Mouse (Mus musculus): ENCODE data around the gene Krt83. TPM values are rescaled to one million over a fixed set of nuclear protein-coding genes. Genes with fewer than 3 reads are reported as not detected.
A peak's percentile ranks its signal among the peaks of the same experiment; 100 is the strongest.
"Not testable (repeated sequence)": the region's sequence is repeated elsewhere in the genome, so short reads cannot be mapped to it uniquely, and the experiment has no call there.

The Krt83 gene
- total RNA-seq (2021) = not detected in 2 replicates
- long read RNA-seq, experiment 1 = 0 reads
- long read RNA-seq, experiment 2 = 0 reads

DNA sequence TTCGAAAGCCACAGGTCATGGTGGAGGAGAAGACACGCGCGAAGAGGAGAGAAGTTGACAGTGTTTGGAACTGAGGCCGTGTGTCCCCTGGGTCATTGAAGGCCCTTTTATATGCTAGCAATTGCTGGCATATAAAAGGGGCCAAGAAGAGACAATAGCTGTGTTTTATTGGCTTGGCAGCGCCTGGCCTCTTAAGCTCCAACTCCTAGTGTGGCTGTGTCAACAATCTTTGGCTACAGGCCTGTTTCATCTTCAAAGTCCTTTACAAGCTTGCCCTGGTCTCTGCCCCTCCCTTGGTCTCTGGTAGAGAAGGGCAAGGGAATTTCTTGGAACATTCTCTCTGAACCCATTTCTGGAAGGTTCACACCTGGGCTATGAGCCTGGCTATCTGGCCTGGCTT, at the start of gene Krt83:
Gene Krt83 (minus strand): TSS at position 82 of the 400 bp plus-strand sequence.
- DNase-seq = no peak

DNA sequence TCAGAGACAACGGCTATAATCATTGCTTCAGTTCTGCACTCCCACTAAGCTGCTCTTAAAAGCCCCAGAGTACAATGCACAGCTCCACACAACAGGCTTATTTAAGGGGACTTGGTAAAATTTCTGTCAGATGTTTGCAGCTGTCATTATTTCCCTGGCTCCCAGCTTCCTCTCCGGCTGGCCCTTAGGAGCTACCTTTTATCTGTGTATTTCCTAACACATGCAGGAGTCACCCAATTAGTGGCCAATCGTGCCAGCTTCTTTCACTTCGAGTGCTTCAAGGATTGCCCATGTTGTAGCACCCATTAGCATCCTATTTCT, 47.2 kb upstream of the Krt83 start:
- DNase-seq = no peak

DNA sequence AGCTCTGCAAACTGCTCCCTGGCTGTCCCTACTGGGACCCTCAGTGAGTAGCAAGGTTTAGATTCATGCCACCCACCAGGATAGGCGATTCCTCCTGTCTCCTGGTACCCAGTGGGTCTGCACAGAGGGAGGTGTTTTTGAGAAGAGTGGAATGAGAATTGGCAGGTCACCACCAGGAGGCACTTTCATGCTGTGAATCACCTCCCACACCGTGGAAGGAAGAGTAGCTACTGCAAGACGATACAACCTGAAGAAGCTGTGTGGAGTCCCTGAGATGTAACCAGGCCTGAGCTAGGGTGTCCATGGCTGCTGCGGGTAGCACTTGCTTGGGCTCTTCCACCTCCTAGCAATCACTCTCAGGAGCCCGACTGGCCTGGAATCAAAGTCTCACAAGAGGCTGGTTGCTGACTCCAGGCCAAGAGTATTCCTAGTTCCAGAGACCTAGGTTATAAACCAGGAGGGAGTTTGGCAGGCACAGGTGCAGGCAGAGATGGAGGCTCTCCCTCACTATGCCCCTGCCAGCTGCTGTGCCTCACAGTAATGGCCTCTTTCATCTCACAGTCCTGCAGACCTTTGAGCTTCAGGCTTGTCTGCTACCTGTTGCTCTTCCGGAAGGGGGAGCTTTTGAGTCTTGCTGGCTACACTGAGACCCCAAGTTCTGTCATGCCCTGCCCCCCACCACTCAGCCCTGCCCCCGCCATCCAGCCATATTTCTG, 46.7 kb upstream of the Krt83 start:
- DNase-seq = no peak

DNA sequence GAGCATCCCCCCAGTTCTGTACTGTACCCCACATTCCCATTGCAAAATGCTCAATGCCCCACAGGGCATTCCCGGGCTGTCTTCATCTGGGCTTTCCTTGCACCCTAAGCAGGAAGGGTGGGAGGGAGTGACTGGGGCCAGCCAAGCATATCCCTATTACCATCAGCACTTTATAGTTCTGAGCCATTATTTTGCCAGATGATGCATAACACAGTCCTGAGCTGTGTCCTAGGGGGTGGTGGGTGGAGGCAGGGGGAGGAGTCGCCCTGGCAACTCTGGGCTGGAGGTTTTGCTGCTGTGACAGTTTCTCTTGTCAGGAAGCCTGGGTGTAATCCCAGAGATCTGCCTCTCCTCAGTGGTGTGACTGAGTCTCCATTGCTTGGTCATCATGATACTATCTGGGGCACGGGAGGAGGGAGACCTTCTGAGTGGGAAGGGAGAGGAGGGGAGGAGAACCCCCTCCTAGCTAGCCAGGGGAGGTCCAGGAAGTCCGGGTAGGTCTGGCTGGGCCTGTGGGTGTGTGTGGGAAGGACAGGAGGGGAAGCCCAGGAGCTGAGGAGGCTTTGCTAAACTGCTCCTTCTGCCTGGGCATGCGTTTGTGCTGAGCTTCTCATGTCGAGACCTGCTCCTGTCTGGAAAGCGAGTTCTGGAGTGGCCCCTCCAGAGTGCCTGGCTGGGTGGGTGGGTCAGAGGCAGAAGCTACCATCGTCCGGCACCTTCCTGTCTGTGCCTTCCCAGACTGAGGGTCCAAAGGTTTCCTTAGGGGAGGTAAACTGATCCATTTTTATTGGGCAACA, 44.9 kb upstream of the Krt83 start:
- peak; percentile 16 for DNase-seq

DNA sequence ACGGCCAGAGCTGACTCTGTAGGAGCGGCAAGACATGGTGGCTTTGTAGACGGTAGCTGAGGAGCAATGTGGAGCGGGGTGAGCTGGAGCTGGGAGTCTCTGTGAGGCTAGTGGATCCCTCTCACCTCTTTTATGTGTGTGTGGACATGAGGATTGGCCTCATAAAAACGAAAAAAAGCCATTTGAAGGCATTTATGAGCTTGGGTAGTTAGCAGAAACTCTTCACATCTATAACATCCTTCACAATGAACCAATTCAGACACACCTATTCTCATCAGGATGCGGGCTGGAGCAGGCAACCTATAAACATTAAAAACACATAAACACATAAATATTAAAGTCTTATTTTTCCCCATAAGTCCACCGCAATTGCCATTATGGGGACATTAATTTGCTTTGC, 41.4 kb upstream of the Krt83 start, which contains the start of gene Krt84:
Gene Krt84 (minus strand): TSS at position 101 of the 400 bp plus-strand sequence.
- DNase-seq = no peak

DNA sequence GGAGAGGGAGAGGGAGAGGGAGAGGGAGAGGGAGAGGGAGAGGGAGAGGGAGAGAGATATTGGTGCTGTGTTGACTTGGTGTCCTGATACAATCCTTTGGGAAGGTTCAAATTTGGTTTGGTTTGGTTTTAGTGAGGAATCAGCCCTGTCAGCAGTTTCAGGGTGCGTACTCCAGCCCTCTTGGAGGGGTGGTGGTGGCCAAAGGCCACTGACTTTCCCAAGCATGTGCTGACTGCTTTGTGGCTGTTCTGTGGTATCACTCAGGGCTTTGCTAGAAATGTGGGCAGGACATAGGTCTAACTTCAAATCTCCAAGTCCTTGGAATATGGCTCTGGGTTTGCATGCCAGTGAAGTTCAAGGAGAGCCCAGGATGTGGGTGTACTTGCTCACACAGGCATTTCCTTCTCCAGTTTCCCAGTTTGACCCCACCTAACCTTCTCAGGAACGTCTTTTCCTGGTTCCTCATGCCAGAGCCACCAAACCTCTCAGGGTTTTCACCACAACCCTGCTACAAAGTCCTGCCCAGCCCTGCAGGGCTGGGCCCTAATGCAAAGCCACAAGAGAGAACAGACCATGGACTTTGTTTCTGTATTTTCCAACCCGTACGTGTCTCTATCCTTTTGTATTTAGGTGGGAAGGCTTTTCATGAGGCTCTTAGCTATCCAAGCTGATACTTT, 31.4 kb upstream of the Krt83 start:
- DNase-seq = no peak

DNA sequence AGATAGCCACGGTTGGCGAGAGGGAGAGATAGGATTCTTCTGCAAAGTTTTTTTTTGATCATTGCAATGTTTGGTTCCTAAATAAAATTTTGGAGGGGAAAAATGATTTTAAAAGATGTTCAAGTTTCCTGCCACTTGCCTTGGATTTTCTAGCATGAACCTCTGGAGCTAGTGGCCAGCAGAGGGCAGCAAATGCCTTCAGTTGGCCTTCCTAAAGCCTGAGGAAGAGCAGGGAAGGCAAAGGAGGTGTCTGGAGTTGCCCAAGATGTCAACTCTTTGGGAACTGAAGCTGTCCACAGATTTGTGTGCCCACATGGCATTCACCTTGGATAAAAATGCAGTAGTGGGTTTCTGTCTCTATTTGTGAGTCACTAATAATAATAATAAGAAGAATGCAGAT, 28.5 kb upstream of the Krt83 start:
- DNase-seq = peak; percentile 85

DNA sequence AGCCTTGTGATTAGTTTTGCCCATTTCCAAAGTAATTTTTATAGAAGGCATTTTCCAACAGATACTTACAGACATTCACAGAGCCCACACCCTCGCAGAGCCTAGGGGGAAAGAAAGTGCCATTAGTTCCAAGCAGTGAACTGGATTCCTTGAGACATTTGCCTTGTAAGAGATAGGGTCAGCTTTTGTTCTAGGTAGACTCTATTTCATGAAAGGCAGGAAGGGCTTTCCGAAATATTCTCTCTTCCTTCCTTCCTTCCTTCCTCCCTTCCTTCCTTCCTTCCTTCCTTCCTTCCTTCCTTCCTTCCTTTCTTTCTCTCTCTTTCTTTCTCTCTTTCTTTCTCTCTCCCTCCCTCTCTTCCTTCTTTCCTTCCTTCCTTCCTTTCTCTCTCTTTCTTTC, 25.8 kb upstream of the Krt83 start, which contains the start of gene Gm49425:
Gene Gm49425 (minus strand): TSS at position 101 of the 400 bp plus-strand sequence.
- not testable (repeated sequence) for DNase-seq

DNA sequence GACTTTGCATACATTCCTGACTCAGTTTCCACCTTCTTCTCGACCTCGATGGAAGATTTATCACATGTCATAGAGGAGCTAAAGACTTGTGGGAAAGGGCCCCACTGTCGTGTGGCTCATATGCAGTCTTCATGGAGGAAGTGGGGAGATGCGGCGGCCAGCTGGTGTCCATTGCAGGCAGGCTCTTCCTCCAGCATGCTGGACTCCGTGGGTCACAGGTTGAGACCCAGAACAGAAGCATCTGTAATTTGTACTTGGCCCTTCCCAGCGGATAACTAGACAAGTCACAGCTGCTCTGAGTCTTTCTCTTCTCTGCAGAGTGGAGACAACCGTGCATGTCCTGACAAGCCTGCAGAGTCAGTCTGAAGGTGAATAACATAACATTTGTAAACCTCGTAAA, 16.9 kb upstream of the Krt83 start:
- no peak for DNase-seq

DNA sequence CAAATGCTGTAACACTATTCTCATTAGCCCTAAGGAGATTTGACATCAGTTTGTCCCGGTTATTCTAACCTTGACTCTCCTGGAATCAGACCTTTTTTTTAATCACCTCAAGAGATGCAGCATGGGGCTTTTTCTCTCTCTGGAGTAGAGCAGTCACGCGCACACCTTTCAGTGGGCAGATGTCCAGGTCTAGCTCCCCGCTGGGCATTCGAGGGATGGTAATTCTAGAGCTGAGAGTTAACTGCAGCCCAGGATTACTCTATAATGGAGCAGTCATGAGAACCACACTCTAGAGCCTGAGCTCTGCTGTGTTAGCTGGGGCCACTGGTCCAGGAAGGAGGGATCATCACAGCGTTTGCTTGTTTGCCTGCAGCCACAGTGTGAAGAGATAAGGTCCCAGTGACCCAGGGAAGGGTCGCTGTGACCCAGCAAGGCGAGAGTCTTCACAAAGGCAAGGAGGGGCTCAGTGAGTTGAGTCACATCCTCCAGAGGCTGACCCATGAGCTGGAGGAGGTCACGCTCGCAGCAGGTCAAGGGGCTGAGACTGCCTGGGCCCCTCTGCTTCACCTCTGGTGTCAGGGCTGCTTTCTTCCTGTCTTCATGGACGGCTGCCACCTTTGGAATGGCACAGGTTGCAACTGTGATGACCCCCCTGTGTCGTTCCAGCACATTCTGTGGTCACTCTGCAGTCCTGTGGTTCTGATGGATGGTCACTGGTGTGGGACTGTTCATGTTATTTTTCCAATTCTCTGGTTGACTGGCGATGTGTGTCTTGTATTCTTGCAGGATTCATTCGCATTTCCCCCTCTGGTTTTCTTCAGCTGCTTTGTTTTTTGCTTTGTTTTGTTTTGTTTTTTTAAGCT, 15.8 kb upstream of the Krt83 start:
- DNase-seq = no peak

DNA sequence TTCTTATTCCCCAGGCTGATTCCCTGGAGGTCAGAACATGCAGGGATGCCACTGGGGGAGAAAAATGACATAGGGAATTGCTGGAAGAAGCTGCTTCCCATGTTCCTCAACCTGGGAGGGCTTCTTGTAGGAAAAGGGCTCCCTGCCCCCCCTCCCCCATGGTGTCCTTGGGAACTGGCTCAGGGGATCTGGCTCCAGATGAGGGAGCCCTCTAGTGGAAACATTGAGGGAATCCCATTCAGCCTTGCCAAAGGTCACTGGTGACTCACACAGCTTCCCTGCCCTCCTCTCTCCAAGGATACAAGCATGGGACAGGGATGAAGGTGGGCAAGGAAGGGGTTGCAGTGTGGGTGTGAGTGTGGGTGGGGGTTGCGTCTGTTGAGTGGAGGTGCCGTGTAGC, 5.9 kb upstream of the Krt83 start:
- peak; percentile 82 for DNase-seq

DNA sequence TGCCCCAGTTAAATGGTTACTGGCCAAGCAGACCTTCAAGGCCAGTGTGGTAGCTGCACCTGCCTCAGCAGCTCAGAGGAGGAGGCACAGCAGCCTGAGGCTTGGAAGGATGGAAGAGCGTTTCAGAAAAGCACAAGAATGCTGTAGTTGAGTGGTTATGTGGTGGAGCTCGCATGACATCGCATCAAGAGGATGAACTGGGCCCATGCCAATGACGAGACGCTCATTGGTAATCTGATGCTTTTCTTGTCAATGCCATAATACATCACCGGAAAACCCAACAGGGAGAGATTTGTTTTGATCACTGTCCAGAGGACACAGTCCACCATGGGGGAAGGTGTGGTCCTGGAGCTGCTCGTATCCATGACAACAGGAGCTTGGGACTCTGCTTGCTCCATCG, 4.0 kb upstream of the Krt83 start:
- no peak for DNase-seq

DNA sequence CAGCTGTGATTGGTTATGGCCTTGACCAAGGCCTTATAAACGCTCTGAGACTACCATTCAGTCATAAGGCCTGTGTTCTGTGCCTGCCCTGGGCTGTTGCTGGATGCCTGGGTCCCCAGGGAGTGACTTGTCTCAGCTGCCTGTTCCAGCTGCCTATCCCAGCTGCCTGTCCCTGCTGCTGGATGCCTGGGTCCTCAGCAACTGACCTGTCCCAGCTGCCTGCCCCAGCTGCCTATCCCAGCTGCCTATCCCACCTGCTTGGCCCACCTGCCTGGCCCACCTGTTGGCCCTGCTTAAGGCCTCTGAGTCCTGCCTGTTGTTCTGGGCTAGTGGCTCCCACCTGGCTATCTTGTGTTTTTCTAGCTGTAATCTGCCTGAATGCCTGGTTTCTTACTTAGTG, 2.9 kb upstream of the Krt83 start:
- DNase-seq = no peak

DNA sequence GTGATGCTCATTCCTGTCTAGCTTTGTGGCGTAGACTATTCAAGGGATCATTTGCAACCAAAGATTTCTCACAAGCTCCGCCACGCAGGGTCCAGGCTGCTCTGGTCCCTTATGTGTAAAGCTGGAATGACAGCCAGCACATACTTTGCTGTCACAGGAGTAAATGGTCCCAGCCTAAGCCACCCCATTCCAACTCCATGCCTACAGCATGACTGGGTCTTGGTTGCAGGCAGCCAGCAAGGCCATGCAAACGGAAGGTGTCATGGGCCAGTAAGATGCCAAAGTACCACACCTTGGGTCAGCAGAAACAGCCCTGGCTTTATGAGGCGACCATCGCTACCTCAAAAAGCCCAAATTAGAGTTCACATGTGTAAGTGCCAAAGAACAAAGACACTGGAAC, 2.4 kb upstream of the Krt83 start:
- DNase-seq = no peak

DNA sequence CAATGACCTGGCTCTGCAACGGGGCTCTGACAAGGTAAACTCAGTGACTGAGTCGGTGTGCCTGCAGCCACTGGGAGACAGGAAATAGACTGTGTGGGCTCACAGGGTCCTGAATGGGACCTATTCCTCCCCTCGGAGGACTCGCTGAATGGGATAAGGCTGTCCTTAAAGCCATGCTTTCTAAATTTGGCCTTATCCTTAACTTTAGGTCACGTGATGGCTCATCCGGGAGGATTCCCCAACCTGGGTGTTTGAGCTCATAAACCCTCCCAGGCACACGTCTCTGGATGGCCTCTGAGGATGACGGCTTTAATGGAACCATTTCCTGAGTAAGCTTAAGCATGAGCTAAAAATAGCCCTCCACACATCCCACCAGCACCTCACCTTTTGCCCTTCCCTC, 1.4 kb upstream of the Krt83 start:
- DNase-seq = no peak

DNA sequence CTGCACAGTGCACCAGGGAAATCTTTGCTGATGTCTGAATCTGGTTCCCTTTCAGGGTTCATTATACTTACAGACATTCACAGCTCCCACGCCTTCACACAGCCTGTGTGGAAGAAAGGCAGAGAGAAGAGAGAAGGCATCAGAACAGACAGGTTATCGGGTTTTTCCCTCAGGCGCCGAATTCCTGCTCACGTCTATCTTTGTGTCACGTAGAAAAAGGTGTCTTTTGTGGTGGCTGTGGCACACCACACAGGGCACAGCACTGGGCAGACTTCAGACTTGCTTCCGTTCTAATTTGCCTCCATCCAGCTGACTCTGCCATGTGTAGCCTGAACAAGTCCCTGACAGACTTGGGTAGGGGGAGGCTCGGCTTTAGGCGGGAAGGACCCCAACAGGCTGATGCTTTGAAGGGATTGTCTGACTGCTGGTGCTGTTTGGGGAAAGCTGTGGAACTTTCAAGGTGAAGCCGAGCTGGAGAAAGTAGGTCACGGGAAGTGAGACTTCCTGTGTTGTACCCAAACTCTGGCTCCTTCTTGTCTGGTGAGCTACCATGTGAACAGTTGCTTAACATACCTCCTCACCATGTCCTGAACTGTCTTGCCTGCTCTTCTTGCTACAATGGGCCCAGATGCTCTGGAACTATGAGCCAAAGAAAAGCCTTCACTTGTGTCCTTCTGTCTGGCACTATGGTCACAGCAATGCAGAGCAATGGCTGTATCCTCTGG, 5.2 kb downstream of the Krt83 start:
- no peak for DNase-seq

DNA sequence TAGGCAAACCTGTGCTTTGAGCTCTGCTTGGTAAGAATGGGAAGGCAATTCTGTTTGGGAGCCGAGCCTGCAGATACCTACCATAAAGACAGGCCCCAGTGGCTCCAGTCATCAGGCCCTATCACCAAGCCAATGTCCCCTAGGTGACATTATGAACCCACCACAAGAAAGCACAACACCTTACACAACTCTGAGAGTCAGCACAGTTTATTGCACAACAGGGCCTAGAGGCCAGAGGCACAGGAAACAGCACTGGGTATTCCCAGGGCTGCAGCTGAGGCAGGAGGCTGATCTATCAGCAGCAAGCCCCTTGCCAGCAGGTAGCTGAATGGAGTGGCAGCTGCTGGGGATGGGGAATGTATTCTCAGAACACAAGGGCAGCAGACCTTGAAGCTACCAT, 6.4 kb downstream of the Krt83 start:
- DNase-seq = no peak

DNA sequence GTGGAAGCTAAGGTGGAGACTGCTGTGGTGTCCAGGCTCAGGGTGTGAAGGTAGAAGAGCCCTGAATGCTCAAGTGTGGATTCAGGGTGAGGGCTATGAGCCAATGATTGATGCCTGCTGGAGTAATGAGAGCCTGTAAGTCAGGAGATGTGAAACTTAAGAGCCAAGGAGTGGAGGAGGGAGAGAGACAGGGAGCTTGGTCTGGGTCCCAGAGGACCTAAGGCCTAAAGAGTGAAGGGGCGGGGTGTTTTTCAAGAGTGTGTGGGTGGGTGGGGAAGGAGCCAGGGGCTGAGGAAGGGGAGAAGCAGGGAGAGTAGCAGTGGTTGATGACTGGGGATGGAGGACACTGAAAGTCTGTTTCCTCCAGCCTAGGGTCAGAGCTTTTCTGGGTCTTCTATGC, 7.7 kb downstream of the Krt83 start:
- DNase-seq = no peak

DNA sequence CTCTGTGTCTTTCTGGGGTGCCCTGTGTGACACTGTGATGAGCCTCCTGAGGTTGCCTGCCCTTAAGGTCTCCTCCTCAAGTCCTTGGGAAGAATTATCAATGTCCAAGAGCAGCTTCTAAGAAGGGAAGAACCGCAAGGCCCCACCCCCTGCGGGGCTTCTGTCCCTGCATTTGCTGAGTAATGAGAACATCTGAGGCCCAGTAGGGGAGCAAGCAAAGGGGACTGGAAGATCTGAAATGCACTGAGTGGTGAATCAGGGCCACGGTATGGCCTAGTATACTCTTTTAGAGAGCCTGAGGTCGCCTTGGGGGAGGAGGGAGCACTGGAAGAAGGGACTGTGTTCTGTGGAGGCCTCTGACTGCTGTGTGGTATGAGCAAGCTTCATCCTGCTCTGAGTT, 9.3 kb downstream of the Krt83 start:
- DNase-seq = no peak

DNA sequence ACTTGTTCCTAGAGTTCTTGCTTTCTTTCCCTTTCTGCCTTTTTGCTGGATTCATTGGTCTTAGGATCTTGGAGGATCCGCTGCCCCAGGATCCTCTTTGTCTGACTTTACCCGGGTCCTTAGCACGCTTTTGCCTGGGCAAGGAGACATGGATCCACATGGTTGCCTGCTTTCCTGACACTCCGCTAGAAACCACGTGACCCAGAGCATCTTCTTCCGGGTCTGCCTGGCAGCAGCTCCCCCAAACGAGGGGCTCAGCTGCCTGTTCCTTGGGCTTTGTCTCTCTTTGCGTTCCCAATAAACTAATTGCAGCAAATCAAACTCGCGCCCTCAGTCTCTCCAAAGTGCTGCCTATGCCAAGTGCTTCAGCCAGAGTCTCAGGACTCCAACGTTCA, 11.6 kb downstream of the Krt83 start:
- no peak for DNase-seq

DNA sequence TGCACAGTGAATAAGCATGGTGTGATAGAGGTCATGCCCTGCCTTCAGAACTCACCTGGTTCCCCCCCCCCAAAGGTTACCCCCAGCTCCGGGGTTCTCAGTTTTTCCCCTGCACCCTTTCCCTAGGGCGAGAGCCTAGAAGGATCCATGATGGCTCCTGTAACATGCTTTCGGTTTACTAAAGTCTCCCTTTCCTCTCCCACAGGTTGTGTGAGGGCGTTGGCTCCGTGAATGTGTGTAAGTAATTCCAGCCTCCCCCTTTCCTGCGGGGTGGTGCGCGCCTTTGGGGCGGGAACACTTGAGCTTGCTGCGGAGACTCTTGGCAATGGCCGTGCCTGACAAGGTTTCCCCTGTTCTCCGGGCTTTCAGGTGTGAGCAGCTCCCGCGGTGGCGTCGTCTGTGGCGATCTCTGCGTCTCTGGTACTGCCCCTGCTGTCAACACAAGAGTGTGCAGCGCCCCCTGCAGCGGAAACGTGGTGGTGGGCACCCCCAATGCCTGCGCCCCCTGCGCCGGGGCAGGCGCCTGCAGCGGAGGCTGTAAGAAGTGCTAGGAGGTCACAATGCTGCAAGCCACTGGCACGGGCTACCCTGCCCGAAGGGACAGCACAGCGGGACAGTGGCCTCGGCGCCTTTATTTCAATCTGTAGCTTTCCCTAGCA, 12.2 kb downstream of the Krt83 start:
- peak; percentile 74 for DNase-seq
